Mouse (Mus musculus): Measurements from ENCODE around the gene Zfr2. TPM values are rescaled to one million over a fixed set of nuclear protein-coding genes. Genes with fewer than 3 reads are reported as not detected.

The Zfr2 gene
- polyA plus RNA-seq, 1 experiment from 2014 or later = 8.8 TPM

- H3K4me3 ChIP-seq (replicated peaks) = peak overlapping the region; percentile 15
- peak overlapping the region; percentile 69 for H3K27ac ChIP-seq
- WGBS = 10% methylated on average over 37 of the region's 37 CpGs
- H3K4me2 ChIP-seq = peak overlapping the region; percentile 26; the same call in 1 of the 2 replicates
- ATAC-seq (ENCODE audit: insufficient read depth, low FRiP score, low read depth) = no peak
- peaks cover 17% of the 10 kb centered on the region; the same call in 1 of the 2 replicates for H3K36me3 ChIP-seq
- peaks cover 37% of the 10 kb centered on the region for H3K4me1 ChIP-seq
- no peak overlapping the region for H3K9ac ChIP-seq
- H3K9me3 ChIP-seq = no peaks in the 10 kb centered on the region
- H3K27me3 ChIP-seq (replicated peaks) = peaks cover 24% of the 10 kb centered on the region
Measured at GRCm38 (mm10) chr10:81193991-81194774, 38.8 kb upstream of the Zfr2 start.

DNA sequence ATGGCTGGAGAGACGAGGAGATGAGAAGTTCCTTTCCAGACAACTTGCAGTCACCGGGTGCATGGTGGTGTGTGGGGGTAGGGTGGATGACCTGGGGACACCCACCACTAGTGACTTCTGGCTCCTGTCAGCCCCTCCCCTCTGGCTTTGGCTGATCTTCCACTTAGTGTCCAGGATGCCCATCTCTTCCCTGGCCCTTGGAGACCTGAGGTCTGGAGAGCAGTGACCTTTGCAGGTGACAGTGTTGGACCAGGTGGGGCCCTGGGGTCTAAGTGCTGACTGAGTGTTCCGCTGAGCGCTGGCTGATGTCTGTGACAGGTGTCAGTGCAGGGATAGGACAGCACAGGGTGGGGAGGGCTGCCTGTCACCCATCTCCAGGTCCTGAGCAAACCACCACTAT is 37.7 kb upstream of the Zfr2 start:
- ATAC-seq (ENCODE audit: insufficient read depth, low FRiP score, low read depth) = no peak
- Histone ChIP-seq H3K4me1 (peaks cover 37% of the 10 kb centered on the region), H3K27me3 (replicated peaks) (peaks cover 24% of the 10 kb centered on the region), H3K9ac (no peak overlapping the region), H3K9me3 (no peaks in the 10 kb centered on the region), H3K27ac (peak overlapping the region; percentile 45; the same call in 1 of the 2 replicates), H3K36me3 (peaks cover 10% of the 10 kb centered on the region; the same call in 1 of the 2 replicates), H3K4me2 (peak overlapping the region; percentile 26; the same call in 1 of the 2 replicates), H3K4me3 (replicated peaks) (peak overlapping the region; percentile 15)
- 58% methylated on average over 4 of the region's 4 CpGs for WGBS

GRCm38 (mm10) chr10:81196470-81197065 is 36.4 kb upstream of the Zfr2 start:
- ATAC-seq (ENCODE audit: insufficient read depth, low FRiP score, low read depth) = no peak
- Histone ChIP-seq H3K9me3 (no peaks in the 10 kb centered on the region), H3K36me3 (no peaks in the 10 kb centered on the region), H3K27me3 (replicated peaks) (peaks cover 24% of the 10 kb centered on the region), H3K4me3 (replicated peaks) (no peak overlapping the region), H3K4me2 (no peak overlapping the region), H3K4me1 (peaks cover 24% of the 10 kb centered on the region), H3K9ac (no peak overlapping the region), H3K27ac (no peak overlapping the region)
- 63% methylated on average over 11 of the region's 11 CpGs for WGBS

GRCm38 (mm10) chr10:81197305-81197704 is 35.6 kb upstream of the Zfr2 start:
- Histone ChIP-seq H3K27ac (no peak overlapping the region), H3K4me2 (no peak overlapping the region), H3K4me3 (replicated peaks) (no peak overlapping the region), H3K9ac (no peak overlapping the region; the same call in 1 of the 2 replicates), H3K4me1 (peaks cover 18% of the 10 kb centered on the region), H3K9me3 (no peaks in the 10 kb centered on the region), H3K27me3 (replicated peaks) (peaks cover 24% of the 10 kb centered on the region), H3K36me3 (no peaks in the 10 kb centered on the region)
- ATAC-seq (ENCODE audit: insufficient read depth, low FRiP score, low read depth) = no peak
- WGBS = 54% methylated on average over 6 of the region's 6 CpGs

- ATAC-seq (ENCODE audit: insufficient read depth, low FRiP score, low read depth) = no peak
- H3K9ac ChIP-seq = no peak overlapping the region
- no peaks in the 10 kb centered on the region for H3K36me3 ChIP-seq
- no peak overlapping the region for H3K4me3 ChIP-seq (replicated peaks)
- peaks cover 24% of the 10 kb centered on the region for H3K27me3 ChIP-seq (replicated peaks)
- H3K4me1 ChIP-seq = peaks cover 12% of the 10 kb centered on the region
- H3K4me2 ChIP-seq = no peak overlapping the region
- WGBS = 2% methylated on average over 9 of the region's 9 CpGs
- H3K9me3 ChIP-seq = no peaks in the 10 kb centered on the region
- no peak overlapping the region for H3K27ac ChIP-seq
Measured at GRCm38 (mm10) chr10:81198230-81198629, 34.7 kb upstream of the Zfr2 start.

DNA sequence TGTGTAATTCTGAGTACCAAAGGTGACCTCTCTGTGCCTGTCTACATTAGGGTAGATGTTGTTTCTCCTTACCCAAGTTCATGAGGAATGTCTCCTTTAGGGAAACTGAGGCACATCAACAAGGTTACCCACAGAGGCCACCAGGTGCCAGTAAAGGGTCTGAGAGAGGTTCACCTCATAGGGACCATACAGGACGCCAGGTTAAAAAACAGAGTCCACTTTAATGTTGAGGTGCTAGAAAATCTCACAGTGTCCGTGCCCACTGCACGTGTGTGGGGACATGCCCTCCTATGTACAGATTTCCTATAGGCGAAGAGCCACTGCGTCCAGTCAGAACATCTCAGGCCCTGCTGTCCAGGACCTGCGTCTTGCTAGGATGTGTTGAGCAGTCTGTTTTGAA is 34.0 kb upstream of the Zfr2 start:
- no peak overlapping the region for H3K27ac ChIP-seq
- H3K4me2 ChIP-seq = no peak overlapping the region
- H3K4me3 ChIP-seq (replicated peaks) = no peak overlapping the region
- H3K36me3 ChIP-seq = no peaks in the 10 kb centered on the region
- no peak for ATAC-seq (ENCODE audit: insufficient read depth, low FRiP score, low read depth)
- peaks cover 8% of the 10 kb centered on the region for H3K4me1 ChIP-seq
- H3K27me3 ChIP-seq (replicated peaks) = peaks cover 21% of the 10 kb centered on the region
- no peaks in the 10 kb centered on the region for H3K9me3 ChIP-seq
- 87% methylated on average over 6 of the region's 6 CpGs for WGBS
- no peak overlapping the region for H3K9ac ChIP-seq

DNA sequence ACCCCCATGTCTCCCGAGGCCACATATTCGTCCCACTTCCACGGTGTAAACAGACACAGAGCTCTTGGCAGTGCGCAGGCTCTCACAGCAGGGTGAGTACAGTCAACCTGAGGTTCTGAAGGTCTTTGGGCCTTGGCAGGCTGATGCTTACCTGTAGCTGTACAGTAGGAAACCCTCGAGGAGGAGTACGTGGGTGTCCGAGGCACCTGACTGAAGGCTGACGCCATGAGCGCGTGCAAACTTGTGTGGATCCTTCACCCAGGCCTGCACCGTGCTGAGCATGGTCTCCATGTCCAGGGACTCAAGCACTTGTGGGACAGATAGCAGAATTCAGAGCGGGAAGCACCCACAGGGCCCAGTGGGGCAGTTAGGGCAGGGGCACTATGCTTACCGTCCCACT is 32.8 kb upstream of the Zfr2 start:
- H3K9ac ChIP-seq = no peak overlapping the region
- peaks cover 11% of the 10 kb centered on the region for H3K27me3 ChIP-seq (replicated peaks)
- no peak overlapping the region for H3K27ac ChIP-seq
- no peaks in the 10 kb centered on the region for H3K4me1 ChIP-seq
- no peak for ATAC-seq (ENCODE audit: insufficient read depth, low FRiP score, low read depth)
- no peak overlapping the region for H3K4me3 ChIP-seq (replicated peaks)
- H3K36me3 ChIP-seq = no peaks in the 10 kb centered on the region
- no peaks in the 10 kb centered on the region for H3K9me3 ChIP-seq
- 82% methylated on average over 13 of the region's 13 CpGs for WGBS
- no peak overlapping the region for H3K4me2 ChIP-seq

DNA sequence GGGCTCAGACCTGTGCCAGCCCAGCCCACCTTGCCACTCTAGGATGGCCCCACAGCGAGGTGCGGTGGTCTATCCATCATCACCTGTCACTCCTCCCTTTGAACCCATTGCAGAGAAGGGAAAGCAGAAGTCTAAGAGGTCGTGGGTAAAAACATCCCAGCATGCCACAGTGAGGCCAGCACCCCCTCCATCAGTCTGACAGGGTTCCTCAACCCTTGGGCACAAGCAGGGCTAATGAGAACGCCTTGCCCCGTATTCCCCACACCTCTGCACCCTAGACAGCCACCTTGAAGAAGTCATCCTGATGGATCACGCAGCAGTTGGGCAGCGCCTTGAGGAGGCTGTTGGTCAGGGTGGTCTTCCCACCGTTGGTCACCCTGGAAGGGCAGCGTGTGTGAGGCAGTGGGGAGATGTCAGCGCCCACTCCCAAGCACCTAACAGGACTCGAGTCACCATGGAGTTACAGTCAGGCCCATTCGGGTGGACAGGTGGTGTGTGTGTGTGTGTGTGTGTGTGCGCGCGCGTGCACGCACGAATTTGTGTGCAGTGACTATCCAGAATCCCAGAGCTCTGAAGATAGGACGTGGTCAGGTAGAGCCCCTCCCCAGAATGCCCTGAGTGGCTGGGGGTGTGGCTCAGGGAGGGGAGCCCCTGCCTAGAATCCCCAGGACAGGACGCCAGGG is 32.2 kb upstream of the Zfr2 start:
- Histone ChIP-seq H3K4me2 (no peak overlapping the region), H3K9me3 (no peaks in the 10 kb centered on the region), H3K36me3 (no peaks in the 10 kb centered on the region), H3K9ac (no peak overlapping the region), H3K4me3 (replicated peaks) (no peak overlapping the region), H3K4me1 (no peaks in the 10 kb centered on the region), H3K27ac (no peak overlapping the region), H3K27me3 (replicated peaks) (peaks cover 7% of the 10 kb centered on the region)
- 69% methylated on average over 20 of the region's 20 CpGs for WGBS
- ATAC-seq (ENCODE audit: insufficient read depth, low FRiP score, low read depth) = no peak

GRCm38 (mm10) chr10:81201807-81202758 is 30.9 kb upstream of the Zfr2 start, which contains the start of gene Nmrk2:
Gene Nmrk2 (minus strand): TSS chr10:81202051.
- Histone ChIP-seq H3K4me1 (no peaks in the 10 kb centered on the region), H3K27me3 (replicated peaks) (no peaks in the 10 kb centered on the region; the same call in 1 of the 2 replicates), H3K4me2 (no peak within 1 kb of the TSS), H3K4me3 (replicated peaks) (no peak within 1 kb of the TSS), H3K36me3 (no peaks in the 10 kb centered on the region), H3K9ac (no peak within 1 kb of the TSS), H3K27ac (no peak within 1 kb of the TSS), H3K9me3 (no peaks in the 10 kb centered on the region)
- no peak for ATAC-seq (ENCODE audit: insufficient read depth, low FRiP score, low read depth)
- WGBS = 62% methylated on average over 13 of the region's 13 CpGs

GRCm38 (mm10) chr10:81202978-81203720 is 29.8 kb upstream of the Zfr2 start:
- H3K9me3 ChIP-seq = no peaks in the 10 kb centered on the region
- no peak overlapping the region for H3K4me2 ChIP-seq
- H3K27ac ChIP-seq = no peak overlapping the region
- H3K4me3 ChIP-seq (replicated peaks) = no peak overlapping the region
- ATAC-seq (ENCODE audit: insufficient read depth, low FRiP score, low read depth) = peak; percentile 75
- no peaks in the 10 kb centered on the region for H3K4me1 ChIP-seq
- H3K27me3 ChIP-seq (replicated peaks) = no peaks in the 10 kb centered on the region
- no peaks in the 10 kb centered on the region for H3K36me3 ChIP-seq
- no peak overlapping the region for H3K9ac ChIP-seq
- 59% methylated on average over 8 of the region's 8 CpGs for WGBS

GRCm38 (mm10) chr10:81204137-81204536 is 28.8 kb upstream of the Zfr2 start:
- ATAC-seq (ENCODE audit: insufficient read depth, low FRiP score, low read depth) = no peak
- 66% methylated on average over 4 of the region's 4 CpGs for WGBS

More at GRCm38 (mm10) chr10:81204137-81204536, 28.8 kb upstream of the Zfr2 start:
- H3K4me1 ChIP-seq = no peaks in the 10 kb centered on the region
- no peak overlapping the region for H3K9ac ChIP-seq
- H3K4me3 ChIP-seq (replicated peaks) = no peak overlapping the region
- H3K36me3 ChIP-seq = no peaks in the 10 kb centered on the region
- H3K4me2 ChIP-seq = no peak overlapping the region
- no peaks in the 10 kb centered on the region for H3K9me3 ChIP-seq
- no peaks in the 10 kb centered on the region for H3K27me3 ChIP-seq (replicated peaks)
- no peak overlapping the region for H3K27ac ChIP-seq

Measured in stomach, embryonic 15.5 days (tissue).